Mouse (Mus musculus): ENCODE data around the gene Tmem186. TPM values are rescaled to one million over a fixed set of nuclear protein-coding genes. Genes with fewer than 3 reads are reported as not detected.

The Tmem186 gene
- polyA plus RNA-seq, 1 experiment from 2014 or later: 23.1 TPM

DNA sequence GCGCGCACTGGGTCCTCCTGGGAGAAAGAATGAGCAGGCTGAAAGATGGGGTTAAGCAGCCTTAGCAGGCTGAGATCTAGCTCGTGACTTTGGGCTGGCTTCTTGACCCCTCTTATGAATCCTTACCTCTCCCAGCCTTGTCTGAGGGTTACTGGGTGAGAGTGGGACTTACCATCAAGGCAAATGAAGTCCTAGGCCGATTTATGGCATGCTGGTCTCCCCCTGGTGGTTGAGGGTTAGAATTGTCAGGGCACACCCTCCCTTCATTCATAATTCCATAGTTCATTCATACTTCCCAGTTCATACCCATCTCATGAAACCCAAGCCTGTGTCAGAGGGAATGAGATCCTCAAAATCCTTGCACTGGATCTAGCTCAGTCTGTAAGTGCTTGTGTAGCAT, 39.3 kb upstream of the Tmem186 start:
- Histone ChIP-seq H3K9ac (ENCODE audit: low read depth, low read length) (peak overlapping the region; percentile 22; the same call in 1 of the 2 replicates), H3K9me3 (ENCODE audit: control insufficient read depth, low read length) (no peaks in the 10 kb centered on the region), H3K4me2 (ENCODE audit: low read length) (no peak overlapping the region), H3K27ac (ENCODE audit: low read depth, low read length) (no peak overlapping the region), H3K4me1 (ENCODE audit: control insufficient read depth, insufficient read depth, low read depth, low read length) (no peaks in the 10 kb centered on the region), H3K4me3 (ENCODE audit: low read length) (no peak overlapping the region), H3K27me3 (replicated peaks; ENCODE audit: control insufficient read depth, insufficient read depth, low read length) (no peaks in the 10 kb centered on the region), H3K36me3 (ENCODE audit: control insufficient read depth, insufficient read depth, low read length) (no peaks in the 10 kb centered on the region)
- WGBS: 47% methylated on average over 4 of the region's 4 CpGs
- no peak for ATAC-seq

DNA sequence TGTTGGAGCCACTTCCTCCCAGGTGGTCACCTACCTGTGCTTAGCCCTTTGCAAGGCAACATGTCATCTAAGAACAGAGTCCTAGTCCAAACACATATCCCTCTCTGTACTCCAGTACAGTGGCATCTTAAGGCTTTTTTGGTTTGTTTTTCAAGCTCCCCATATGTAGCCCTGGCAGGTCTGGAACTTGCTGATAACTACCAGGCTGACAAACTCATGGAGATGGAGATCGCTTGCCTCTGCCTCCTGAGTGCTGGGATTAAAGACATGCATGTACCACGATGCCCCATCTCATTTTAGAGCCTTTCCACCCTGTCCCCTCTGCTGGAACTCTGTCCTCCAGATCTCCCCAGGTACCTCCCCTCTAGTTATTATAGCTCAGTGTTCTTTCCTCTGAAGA, 38.7 kb upstream of the Tmem186 start:
- H3K36me3 ChIP-seq (ENCODE audit: control insufficient read depth, insufficient read depth, low read length): no peaks in the 10 kb centered on the region
- no peaks in the 10 kb centered on the region for H3K27me3 ChIP-seq (replicated peaks; ENCODE audit: control insufficient read depth, insufficient read depth, low read length)
- no peaks in the 10 kb centered on the region for H3K4me1 ChIP-seq (ENCODE audit: control insufficient read depth, insufficient read depth, low read depth, low read length)
- H3K27ac ChIP-seq (ENCODE audit: low read depth, low read length): no peak overlapping the region
- H3K4me3 ChIP-seq (ENCODE audit: low read length): no peak overlapping the region
- H3K9me3 ChIP-seq (ENCODE audit: control insufficient read depth, low read length): no peaks in the 10 kb centered on the region
- no peak for ATAC-seq
- H3K4me2 ChIP-seq (ENCODE audit: low read length): no peak overlapping the region
- no peak overlapping the region for H3K9ac ChIP-seq (ENCODE audit: low read depth, low read length)
- 87% methylated on average over 2 of the region's 2 CpGs for WGBS

DNA sequence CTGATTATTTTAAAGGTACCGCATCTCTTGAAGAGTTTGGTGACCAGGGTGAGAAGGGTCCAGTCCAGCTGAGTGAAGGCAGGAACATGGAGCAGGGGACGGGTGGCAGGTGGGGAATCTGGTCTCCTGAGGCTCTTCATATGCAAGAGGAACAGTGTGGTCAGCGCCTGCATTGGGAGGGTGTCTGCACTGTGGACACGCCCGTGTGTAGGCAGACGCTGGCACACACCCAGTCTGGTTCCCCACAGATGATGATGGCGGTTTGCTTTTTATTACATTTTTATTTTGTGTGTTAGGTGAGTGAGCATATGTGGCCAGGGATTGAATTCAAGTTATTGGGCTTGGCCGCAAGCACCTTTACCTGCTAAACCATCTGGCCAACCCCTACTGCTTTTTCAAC, 38.0 kb upstream of the Tmem186 start:
- Histone ChIP-seq H3K4me1 (ENCODE audit: control insufficient read depth, insufficient read depth, low read depth, low read length) (peaks cover 2% of the 10 kb centered on the region; the same call in 1 of the 2 replicates), H3K36me3 (ENCODE audit: control insufficient read depth, insufficient read depth, low read length) (no peaks in the 10 kb centered on the region), H3K27ac (ENCODE audit: low read depth, low read length) (no peak overlapping the region), H3K9ac (ENCODE audit: low read depth, low read length) (no peak overlapping the region), H3K4me2 (ENCODE audit: low read length) (no peak overlapping the region), H3K9me3 (ENCODE audit: control insufficient read depth, low read length) (no peaks in the 10 kb centered on the region), H3K4me3 (ENCODE audit: low read length) (no peak overlapping the region), H3K27me3 (replicated peaks; ENCODE audit: control insufficient read depth, insufficient read depth, low read length) (no peaks in the 10 kb centered on the region)
- ATAC-seq: no peak
- 87% methylated on average over 8 of the region's 8 CpGs for WGBS

DNA sequence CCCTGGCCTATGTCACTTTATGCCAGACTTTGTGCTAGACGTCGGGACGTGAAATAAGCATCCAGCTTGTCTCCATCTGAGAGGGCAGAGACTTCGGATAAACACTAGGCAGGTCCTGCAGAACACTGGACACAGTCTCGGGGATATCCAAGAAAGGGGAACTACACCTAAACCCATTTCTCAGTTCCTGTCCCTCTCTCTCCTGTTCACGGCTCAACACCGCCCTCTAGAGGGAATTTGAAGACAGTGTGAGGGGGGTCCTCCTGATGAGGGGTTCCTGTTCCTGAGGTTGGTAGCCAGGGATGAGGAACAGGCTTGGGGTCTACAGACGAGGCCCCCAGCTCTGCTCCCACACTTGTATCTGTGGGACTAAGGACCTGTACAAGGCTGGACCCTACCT, 36.7 kb upstream of the Tmem186 start:
- H3K4me3 ChIP-seq (ENCODE audit: low read length): no peak overlapping the region
- H3K9ac ChIP-seq (ENCODE audit: low read depth, low read length): no peak overlapping the region
- no peaks in the 10 kb centered on the region for H3K27me3 ChIP-seq (replicated peaks; ENCODE audit: control insufficient read depth, insufficient read depth, low read length)
- H3K4me1 ChIP-seq (ENCODE audit: control insufficient read depth, insufficient read depth, low read depth, low read length): peaks cover 15% of the 10 kb centered on the region
- no peaks in the 10 kb centered on the region for H3K9me3 ChIP-seq (ENCODE audit: control insufficient read depth, low read length)
- H3K36me3 ChIP-seq (ENCODE audit: control insufficient read depth, insufficient read depth, low read length): no peaks in the 10 kb centered on the region
- peak overlapping the region; percentile 16; the same call in 1 of the 2 replicates for H3K4me2 ChIP-seq (ENCODE audit: low read length)
- WGBS: 3% methylated on average over 8 of the region's 8 CpGs
- no peak for ATAC-seq
- no peak overlapping the region for H3K27ac ChIP-seq (ENCODE audit: low read depth, low read length)

DNA sequence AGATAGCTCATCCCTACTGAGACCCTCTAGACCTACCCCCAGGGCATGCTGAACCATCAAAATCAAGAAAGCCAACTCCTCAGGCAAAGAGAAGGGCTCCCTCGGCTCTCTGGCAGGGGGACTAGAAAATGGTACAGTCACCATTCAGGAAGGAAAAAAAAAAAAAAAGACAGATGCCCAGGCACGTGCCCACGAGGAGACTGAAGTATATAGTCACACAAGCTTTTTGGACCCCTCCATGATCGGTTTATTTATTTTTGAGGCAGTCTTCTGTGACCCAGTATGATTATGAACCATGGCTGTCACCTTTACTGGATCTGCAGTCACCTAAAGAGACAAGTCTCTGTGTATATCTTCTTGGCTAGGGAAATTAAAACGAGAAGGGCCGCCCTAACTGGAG, 35.8 kb upstream of the Tmem186 start:
- Histone ChIP-seq H3K27me3 (replicated peaks; ENCODE audit: control insufficient read depth, insufficient read depth, low read length) (no peaks in the 10 kb centered on the region), H3K4me3 (ENCODE audit: low read length) (no peak overlapping the region), H3K9me3 (ENCODE audit: control insufficient read depth, low read length) (no peaks in the 10 kb centered on the region), H3K36me3 (ENCODE audit: control insufficient read depth, insufficient read depth, low read length) (no peaks in the 10 kb centered on the region), H3K4me1 (ENCODE audit: control insufficient read depth, insufficient read depth, low read depth, low read length) (peaks cover 23% of the 10 kb centered on the region), H3K9ac (ENCODE audit: low read depth, low read length) (no peak overlapping the region), H3K27ac (ENCODE audit: low read depth, low read length) (no peak overlapping the region), H3K4me2 (ENCODE audit: low read length) (no peak overlapping the region)
- ATAC-seq: no peak
- WGBS: 67% methylated on average over 6 of the region's 6 CpGs

DNA sequence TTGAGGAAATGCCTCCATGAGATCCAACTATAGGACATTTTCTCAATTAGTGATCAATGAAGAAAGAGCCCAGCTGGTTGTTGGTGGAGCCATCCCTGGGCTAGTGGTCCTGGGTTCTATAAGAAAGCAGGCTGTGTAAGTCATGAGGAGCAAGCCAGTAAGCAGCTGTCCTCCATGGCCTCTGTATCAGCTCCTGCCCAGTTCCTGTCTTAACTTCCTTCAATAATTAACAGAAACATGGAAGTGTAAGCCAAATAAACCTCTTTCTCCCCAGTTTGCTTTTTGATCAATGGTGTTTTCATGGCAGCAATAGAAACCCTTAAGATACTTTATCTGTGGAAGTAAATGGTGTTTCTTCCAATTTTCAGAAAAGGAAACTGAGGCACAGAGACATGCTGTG, 35.3 kb upstream of the Tmem186 start:
- no peak overlapping the region for H3K27ac ChIP-seq (ENCODE audit: low read depth, low read length)
- no peak overlapping the region for H3K9ac ChIP-seq (ENCODE audit: low read depth, low read length)
- peak overlapping the region; percentile 89; the same call in 1 of the 2 replicates for H3K4me3 ChIP-seq (ENCODE audit: low read length)
- ATAC-seq: no peak
- H3K9me3 ChIP-seq (ENCODE audit: control insufficient read depth, low read length): no peaks in the 10 kb centered on the region
- H3K27me3 ChIP-seq (replicated peaks; ENCODE audit: control insufficient read depth, insufficient read depth, low read length): no peaks in the 10 kb centered on the region
- H3K4me2 ChIP-seq (ENCODE audit: low read length): peak overlapping the region; percentile 63
- peaks cover 28% of the 10 kb centered on the region for H3K4me1 ChIP-seq (ENCODE audit: control insufficient read depth, insufficient read depth, low read depth, low read length)
- H3K36me3 ChIP-seq (ENCODE audit: control insufficient read depth, insufficient read depth, low read length): no peaks in the 10 kb centered on the region

DNA sequence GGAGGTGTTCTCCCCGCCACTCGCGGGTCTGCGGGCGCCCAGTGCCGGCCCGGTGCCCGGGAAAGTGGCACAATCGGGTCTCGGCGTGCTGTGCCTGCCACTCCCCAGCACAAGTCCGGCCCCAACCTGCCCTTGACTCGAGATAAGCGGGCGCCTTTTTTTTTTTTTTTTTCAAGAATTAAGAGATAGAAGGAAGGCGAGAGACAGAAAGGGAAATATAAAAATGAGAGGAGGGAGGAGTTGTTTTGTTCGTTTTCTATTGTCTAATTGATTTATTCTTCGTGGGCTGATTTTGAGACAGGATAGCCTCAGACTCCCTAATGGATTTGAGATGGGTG, 34.8 kb upstream of the Tmem186 start:
- Histone ChIP-seq H3K9me3 (ENCODE audit: control insufficient read depth, low read length) (no peaks in the 10 kb centered on the region), H3K4me3 (ENCODE audit: low read length) (peak overlapping the region; percentile 89), H3K4me1 (ENCODE audit: control insufficient read depth, insufficient read depth, low read depth, low read length) (peaks cover 33% of the 10 kb centered on the region), H3K4me2 (ENCODE audit: low read length) (peak overlapping the region; percentile 63), H3K27me3 (replicated peaks; ENCODE audit: control insufficient read depth, insufficient read depth, low read length) (no peaks in the 10 kb centered on the region), H3K9ac (ENCODE audit: low read depth, low read length) (peak overlapping the region; percentile 87), H3K27ac (ENCODE audit: low read depth, low read length) (peak overlapping the region; percentile 69), H3K36me3 (ENCODE audit: control insufficient read depth, insufficient read depth, low read length) (no peaks in the 10 kb centered on the region)
- under 1% methylated on average over 17 of the region's 18 CpGs for WGBS
- no peak for ATAC-seq

DNA sequence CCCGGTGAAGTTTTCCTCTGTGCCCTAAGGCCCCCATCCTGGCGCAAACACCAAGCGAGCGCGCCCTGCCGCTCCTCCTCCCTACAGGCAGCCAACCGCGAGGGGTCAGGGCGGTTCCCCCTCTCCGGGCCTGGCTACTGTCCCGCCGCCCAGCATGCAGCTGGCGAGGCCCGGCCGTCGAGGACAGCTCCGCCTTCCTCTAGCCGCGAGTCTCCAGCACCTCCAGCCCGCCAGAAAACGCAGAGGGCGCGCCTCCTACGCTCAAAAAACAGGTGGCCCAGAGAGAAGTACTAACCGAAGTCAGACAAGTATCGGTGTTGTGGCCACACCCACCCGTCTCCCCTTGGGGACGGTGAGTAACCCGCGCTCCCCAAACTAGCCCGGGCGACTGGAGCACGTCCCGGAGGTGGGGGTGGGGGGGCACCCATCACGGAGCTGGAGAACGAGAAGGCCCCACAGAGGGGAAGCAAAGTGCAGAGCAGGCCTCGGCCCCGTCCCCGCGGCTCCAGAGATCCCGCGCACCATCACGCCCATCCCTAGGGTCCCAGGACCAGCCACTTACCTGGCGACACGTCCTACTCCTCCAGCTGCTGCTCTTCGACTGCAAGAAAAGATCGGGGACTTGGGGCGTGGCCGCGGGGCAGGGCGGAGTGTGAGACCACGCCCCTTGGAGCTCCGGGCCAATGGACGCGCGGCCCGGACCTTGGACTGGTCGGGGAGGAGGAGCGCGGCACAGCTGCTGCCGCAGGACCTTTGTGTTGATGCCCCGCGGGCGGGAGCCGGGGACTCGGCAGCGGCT, 34.2 kb upstream of the Tmem186 start, which contains the start of gene Carhsp1:
Gene Carhsp1, minus strand, starts transcription at position 605 of the 799 bp plus-strand sequence.
- peak; percentile 91 for ATAC-seq
- H3K9ac ChIP-seq (ENCODE audit: low read depth, low read length): peak within 1 kb of the TSS; percentile 87
- peak within 1 kb of the TSS; percentile 69 for H3K27ac ChIP-seq (ENCODE audit: low read depth, low read length)
- WGBS: under 1% methylated on average over 65 of the region's 67 CpGs
- no peaks in the 10 kb centered on the region for H3K9me3 ChIP-seq (ENCODE audit: control insufficient read depth, low read length)
- H3K27me3 ChIP-seq (replicated peaks; ENCODE audit: control insufficient read depth, insufficient read depth, low read length): no peaks in the 10 kb centered on the region
- H3K4me2 ChIP-seq (ENCODE audit: low read length): peak within 1 kb of the TSS; percentile 63
- peaks cover 37% of the 10 kb centered on the region for H3K4me1 ChIP-seq (ENCODE audit: control insufficient read depth, insufficient read depth, low read depth, low read length)
- no peaks in the 10 kb centered on the region for H3K36me3 ChIP-seq (ENCODE audit: control insufficient read depth, insufficient read depth, low read length)
- H3K4me3 ChIP-seq (ENCODE audit: low read length): peak within 1 kb of the TSS; percentile 89

DNA sequence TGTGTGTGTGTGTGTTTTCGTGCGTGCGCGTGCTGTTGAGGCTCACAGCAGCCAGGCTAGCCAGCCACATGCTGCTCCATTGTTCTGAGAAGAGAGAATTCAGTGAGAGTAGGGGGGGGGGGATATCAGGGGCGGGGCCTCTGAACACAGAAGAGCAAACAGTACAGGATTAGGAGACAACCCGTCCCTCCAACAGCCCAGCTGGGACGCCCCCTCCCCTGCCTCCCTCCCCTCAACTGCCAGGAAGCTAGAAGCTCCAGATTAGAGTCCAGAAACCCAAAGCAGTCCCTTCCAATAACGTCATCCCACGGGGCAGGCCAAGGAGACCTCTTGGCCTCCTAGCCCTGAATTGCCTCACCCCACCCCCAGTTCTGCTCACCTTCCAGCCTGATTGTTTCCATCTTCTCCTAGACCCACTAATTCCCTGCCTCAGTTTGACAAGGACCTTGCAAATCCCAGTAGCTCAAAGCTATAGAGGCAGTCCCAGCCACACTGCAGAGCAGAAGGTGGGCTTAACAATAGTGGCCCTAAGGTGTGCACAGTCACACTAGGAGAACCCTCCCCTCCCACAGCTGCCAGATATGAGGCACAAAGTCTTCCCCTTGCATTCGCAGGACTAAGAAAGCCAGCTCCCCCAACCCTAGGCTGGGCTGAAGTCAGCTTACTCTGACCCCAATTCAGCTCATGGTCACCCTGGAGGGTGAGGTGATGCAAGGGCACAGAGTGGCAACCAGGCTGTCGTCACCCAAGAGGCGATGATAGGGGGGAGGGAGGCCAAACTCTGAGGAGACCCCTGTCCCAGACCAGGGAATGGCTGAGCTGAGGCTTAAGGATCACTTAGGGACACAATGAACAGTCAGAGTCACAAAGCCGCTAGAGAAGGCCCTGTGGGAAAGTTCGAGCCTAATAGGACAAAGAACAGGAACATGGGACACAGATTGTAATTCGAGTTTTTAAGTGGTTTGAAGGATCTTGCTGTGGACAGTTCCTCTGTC, 32.8 kb upstream of the Tmem186 start:
- Histone ChIP-seq H3K27ac (ENCODE audit: low read depth, low read length) (peak overlapping the region; percentile 62), H3K9me3 (ENCODE audit: control insufficient read depth, low read length) (no peaks in the 10 kb centered on the region), H3K9ac (ENCODE audit: low read depth, low read length) (peak overlapping the region; percentile 87), H3K4me3 (ENCODE audit: low read length) (peak overlapping the region; percentile 89), H3K4me2 (ENCODE audit: low read length) (peak overlapping the region; percentile 63), H3K27me3 (replicated peaks; ENCODE audit: control insufficient read depth, insufficient read depth, low read length) (no peaks in the 10 kb centered on the region), H3K36me3 (ENCODE audit: control insufficient read depth, insufficient read depth, low read length) (no peaks in the 10 kb centered on the region), H3K4me1 (ENCODE audit: control insufficient read depth, insufficient read depth, low read depth, low read length) (peaks cover 40% of the 10 kb centered on the region)
- WGBS: 2% methylated on average over 13 of the region's 15 CpGs
- peak; percentile 47 for ATAC-seq
